Mouse (Mus musculus) lung, postnatal 25 days (tissue): ENCODE measurements around the gene Eif1b.
A peak's percentile ranks its signal among the peaks of the same experiment; 100 is the strongest.

Experiments
- DNase-seq: peaks from one replicate; pipeline ENCODE4 v3.0.0; 2022; ENCODE audit warnings: low spot score

Gene Eif1b

DNA sequence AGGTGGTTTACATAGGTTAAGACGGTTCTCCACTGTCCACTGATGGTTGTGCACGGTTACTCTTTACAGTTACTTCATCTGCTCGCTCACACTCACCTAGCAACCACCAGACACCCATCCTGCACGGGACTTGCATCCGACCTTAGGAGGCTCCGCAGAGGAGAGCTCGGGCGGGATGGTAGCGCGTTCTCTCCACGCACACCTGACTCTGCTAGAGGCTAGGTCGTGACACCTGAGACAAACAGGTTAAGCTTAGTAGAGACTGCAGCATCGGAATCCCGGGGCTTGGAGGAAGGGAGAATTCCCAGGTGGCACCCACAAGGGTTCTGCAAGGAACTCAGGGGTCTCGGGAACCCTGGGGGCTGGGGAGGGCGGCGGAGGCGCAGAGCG, at the start of gene Eif1b:
Gene Eif1b (plus strand): TSS at position 223 of the 390 bp plus-strand sequence.
- DNase-seq, result peak; percentile 10

DNA sequence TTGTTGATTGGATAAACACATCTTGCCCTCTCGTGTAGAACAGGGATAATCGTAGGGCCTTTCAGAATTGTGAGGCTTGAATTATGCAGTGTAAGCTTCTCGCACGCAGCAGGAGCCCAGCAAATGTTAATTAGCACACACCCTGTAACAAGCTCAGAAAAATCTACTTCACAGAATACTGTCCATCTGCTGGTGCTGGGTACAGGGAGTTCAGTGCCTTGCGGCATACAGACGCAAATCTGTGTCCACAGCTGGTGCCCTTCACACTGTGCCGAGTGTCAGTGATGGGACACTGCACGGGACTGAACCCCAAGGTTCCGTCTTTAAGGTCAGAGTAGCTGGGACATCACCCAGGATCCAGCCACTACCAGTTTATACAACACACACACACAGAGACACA, 47.4 kb upstream of the Eif1b start:
- DNase-seq, result no peak

DNA sequence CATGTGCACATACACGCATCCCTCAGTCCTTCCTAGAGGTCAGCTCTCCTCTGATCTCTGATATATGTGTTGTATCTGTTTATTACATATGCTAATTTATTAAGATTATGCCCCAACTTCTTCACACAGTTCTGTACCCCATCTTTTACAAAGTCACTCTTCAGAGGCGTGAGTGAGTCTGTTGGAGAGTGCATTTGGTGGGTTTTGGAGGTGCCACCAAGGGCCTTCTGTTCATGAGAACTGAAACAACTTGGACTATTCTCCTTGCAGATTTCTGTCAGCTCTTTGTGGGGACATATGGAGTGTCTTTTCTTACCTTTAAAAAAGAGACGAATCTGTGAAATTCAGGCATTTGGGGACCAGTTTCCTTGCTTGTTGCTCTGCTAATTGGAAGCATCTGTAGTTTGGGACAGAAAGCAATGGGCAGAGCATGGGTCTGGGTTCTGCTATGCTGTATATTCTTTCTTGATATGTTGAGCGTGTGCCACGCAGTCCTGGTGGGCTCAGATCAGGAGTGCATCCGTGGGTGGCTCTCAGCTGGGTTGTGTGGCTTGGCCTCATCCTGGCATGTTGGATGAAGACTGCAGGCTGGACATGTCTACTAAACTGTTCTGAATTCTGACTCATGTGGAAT, 42.2 kb upstream of the Eif1b start:
- no peak for DNase-seq

DNA sequence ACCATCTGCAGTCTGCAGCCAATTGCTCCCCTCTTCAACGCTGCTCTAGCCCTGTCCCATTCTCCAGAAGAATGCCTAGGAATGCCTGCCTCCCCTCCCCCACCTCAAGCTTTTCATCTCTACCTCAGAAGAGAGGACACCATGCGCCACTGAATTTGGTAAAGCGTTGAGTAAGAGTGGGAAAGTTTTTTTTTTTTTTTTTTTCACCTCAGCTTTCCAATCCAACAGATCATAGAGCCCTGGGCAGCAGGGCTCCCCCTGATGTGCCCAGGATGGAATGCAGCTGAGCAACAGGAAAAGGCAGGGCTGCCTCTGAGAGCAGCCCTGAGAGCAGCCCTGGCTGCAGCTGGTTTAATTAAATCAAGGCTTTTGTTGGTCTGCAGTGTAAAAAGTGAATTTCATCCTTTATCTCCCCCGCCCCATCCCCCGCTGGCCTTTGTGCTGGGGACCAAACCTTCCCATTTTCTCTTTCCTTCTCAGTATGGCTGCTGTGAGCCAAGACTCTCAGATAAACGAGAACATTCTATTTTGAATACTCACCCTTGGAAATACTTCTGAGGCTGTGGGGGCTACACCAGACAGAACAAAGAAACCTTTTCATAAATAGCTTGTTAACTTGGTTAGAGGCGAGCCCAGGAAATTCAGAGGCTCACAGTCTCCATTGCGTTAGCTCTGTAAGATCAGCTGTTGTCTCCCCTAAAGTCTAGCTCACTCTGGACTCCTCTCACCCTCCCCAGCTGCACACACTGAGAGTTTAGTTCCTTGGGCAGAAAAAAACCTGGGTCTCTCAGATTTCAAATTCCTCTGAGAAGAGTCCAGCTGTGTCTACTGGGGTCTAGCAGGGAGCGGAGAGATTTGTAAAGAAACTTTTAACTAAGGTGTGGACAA, 36.0 kb upstream of the Eif1b start:
- no peak for DNase-seq

DNA sequence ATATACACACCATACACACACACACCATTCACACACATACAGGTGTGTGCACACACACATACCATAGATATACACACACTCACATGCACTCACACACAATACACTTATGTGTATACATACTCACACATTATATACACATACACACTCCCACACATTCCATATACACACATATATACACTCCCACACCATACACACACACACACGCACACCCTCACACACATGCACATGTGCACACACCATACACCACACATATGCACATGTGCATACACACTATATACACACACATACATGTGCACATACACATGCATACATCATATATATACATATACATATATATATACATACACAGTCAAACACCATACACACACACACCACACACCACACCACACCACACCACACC, 21.6 kb upstream of the Eif1b start:
- no peak for DNase-seq

DNA sequence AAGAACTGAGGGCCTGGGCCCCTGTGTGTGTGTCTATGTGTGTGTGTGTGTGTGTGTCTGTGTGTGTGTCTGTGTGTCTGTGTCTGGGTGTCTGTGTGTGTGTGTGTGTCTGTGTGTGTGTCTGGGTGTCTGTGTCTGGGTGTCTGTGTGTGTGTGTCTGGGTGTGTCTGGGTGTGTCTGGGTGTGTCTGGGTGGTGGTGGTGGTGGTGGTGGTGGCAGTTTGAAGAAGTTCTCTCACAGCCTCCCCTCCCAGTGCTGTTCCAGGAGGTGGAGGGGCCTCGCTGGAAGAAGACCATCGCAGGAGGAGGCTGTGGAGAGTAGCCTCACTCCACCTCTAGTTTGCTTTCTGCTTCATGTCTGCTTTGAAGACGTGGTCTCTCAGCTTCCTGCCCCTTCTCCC, 10.4 kb upstream of the Eif1b start:
- DNase-seq, result no peak

DNA sequence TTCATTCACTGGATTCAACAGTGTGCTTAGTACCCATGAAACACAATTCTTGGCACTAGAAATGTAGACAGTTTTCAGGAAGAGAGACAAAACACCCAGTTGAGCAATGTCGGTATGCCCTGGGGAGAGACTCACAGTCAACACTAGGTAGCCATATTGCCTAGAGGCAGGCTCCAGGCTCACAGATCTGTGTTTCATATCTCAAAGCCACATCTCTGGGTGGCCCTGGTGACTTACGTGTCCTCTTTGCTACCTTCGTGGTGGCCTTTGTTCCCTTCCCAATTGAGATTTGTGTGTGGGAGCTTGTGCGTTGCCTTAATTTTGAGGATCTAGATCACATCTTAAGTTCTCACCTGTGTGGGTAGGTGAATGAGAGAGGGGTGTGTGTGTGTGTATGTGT, 9.7 kb upstream of the Eif1b start:
- DNase-seq, result no peak

DNA sequence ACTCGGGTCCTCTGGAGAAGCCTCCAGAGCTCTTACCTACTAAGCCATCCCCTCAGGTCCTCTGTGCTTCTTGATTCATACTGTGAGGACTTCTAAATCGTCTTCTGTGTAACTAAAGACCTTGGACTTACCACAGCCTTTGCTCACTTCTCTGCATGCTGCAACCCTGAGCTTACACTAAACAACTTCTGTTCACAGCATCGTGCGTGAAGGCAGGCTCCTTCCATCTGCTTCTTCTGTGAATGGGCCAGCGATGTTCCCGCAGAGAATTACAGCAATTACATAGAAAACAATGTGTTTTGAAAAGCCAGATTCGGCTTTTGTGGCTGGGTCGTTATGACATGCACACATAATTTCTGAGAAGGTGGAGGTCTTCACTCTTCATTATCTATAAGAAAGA, 8.9 kb upstream of the Eif1b start:
- no peak for DNase-seq

DNA sequence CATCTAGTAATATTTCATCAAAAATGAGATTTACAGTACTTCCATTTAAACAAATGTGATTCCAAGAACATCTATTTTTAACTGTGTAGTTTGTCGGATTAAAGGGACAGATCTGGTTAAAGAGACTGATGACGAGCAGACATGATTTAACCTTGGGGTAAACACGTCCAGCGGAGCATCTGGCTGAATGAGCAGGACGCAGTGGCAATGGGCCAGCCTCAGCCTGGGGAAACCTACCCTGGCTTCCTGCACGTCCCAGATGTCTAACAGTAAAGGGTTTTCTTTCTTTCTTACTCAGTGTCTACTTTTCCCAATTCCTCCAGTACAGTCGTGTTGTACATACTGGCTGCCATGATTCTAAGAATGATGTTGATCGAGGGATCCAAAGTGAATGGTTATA, 5.0 kb upstream of the Eif1b start:
- no peak for DNase-seq

DNA sequence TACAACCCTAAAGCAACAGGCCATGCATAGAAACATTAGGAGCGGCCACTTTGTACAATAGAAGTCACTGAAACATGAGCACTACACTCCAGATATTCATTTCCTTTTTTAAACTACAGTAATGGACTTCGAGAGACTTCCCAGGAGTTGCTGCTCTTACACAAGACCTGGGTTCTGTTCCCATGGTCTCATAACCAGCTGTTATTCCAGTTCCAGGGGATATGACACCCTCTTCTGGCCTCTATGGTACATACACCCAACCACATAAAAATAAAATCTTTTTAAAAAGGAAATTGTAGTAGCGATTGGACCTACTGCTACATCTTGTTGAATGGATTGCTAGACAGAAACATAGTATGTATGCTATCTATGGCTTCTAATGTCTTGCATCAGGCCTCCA, 523 bp upstream of the Eif1b start:
- no peak for DNase-seq

DNA sequence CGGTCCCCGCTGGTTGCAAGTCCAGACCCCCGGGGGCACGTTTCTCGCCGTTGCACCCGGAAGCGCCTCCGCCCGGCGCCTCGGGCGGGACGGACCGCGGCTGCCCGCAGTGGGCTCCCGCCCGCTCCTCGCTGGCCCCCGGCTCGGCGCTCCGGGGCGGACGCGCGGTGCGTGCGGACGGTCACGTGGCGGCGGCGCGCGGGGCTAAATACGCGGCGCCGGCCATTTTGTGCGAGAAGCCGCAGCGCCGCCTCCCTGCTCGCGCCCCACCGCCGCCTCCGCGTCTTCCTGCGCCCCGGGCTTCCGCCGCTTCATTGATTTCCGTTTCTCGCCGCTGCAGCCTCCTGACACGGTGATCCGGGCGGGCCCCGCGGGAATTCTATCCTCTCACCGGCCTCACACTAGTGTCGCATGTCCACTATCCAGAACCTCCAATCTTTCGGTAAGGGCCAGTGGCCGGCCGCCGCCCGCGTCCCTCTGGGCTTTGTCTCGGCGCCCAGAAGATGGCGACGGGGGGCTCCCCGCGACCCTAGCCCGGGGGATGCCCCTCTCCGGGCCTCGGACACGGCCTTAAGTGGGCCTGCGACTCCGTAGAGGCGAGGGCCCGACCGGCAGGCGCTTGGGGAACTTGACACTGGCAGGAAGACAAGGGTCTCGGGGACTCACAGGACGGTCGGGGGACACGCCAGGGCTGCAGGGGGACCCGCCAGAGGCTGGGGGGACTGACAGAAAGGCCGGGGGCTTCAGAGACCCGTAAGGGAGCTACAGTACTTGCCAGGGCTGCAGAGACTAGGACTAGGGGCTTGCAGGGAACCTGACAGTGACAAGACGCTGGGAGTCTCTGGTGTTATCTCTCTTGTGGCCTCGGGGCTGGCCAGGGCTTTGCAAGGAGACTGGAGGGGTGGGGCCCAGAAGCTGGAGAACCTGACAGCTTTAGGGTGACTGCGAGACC, 644 bp downstream of the Eif1b start:
- DNase-seq, result peak; percentile 73

DNA sequence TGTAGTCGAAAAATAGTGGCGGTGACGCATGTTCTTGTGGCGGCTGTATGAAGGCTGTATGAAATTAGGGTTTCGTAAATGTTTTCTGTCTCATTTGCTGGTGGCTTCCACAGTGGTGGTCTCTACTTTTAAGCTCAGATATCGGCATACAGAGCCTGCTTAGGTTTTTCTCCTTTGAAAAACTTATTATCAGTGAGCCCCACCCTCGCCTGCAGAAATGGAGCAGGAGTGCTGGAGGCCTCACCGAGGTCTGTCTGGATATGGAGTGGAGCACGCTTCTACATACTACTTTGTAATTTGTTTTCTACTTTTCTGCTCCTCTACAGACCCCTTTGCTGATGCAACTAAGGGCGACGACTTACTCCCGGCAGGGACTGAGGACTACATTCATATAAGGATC, 1.7 kb downstream of the Eif1b start:
- no peak for DNase-seq

DNA sequence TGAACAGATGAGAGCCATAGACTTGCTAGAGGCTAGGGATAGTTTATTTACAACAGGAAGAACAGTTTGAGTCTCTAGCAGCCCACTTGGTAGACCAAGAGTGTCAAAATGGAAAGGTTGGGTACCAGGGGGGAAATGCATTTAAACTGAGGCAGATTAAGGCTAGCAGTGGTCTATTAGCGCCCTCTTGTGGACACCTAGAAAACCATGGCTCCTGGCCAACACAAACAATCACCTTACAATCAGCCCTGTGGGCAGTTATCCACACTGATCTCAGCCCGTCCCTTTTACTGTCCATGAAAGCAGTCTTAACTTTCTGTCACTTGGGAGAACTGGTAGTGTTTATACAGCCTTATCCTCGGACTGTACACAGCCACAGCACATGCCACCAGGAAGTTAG, 4.7 kb downstream of the Eif1b start:
- peak; percentile 76 for DNase-seq

DNA sequence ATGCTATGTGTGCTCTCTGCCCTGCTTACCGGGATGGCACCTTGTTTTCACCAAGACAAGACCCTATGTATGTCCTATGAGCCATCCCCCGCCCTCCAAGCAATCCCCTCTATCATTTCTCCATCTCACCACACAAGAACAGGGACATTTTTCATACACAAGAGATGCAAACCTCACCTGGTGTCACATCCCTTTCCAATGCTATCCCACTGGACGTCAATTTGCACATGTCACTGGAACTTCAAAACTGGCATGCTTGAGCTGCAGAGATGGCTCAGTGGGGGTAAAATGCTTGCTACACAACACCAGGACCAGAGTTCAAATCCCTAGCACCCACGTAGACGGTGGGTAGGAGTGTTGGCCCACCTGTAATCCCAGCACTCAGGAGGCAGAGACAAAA, 6.0 kb downstream of the Eif1b start:
- DNase-seq, result no peak

DNA sequence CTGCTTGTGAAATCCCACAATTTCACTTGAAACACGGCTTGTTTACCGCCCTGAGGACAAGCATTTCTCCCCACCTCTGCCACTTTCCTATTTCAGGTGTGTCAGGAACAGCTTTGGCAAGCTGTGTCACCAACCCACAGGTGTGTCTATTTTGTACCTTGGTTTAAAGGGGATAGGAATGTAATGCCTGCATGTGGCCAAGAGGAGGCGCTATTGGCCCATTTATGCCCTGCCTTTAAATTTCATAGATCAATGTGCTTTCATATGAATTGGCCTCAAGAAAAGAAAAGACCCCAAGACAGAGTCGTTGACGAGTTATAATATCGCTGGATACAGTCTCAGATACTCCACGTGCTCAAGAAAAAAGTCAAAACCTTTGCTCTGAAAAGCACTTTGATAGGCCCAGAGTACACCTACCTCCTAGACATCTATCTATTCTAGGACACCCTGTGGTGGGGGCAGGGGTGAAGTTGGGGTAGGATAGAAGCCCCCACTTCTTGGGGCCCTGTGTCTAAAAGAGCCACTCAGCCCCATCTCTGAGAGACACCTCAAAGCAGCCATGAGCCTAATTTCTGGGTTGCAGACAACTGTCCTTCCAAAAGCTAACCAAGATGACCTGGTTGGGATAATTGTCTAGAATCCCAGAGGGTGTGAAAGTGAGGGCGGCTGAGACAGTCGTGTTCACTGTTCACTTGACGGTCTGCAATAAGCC, 9.3 kb downstream of the Eif1b start:
- no peak for DNase-seq

DNA sequence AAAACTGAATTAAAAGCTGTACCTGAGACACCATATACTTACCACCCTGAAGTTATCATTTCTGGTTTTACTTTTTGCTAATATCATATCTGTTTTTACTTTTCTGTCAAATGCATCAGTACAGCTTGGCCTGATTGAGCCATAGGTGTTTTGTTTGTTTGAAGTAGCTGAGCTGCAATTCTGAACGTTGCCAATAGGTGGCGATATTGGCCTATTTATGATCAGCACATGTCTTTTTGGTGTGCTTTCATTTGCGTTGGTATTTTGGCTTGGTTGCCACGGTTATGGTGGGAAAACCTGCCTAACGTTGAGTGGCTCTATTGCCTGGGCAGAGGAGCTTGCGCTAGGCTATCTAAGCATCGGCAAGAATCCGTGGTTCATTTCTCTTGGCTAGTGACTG, 10.0 kb downstream of the Eif1b start:
- peak; percentile 72 for DNase-seq

DNA sequence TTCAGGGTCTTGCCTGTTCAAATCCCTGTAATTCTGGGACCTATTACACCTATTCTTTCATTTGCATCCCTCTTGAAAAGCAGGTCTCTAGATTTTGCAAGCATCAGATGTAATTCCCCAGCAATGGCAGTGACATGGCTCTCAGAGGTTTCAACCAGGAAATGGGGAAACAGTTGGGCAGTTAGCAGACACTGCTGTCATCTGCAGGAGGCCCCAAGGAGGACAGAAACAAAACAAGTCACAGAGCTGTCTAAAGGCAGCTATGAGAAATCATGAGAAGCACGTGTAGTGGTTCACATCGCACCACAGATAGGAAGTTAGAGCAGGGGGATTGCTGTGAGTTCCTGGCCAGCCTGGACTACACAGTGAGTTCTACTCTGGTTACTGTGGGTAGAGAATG, 12.4 kb downstream of the Eif1b start:
- DNase-seq, result no peak

DNA sequence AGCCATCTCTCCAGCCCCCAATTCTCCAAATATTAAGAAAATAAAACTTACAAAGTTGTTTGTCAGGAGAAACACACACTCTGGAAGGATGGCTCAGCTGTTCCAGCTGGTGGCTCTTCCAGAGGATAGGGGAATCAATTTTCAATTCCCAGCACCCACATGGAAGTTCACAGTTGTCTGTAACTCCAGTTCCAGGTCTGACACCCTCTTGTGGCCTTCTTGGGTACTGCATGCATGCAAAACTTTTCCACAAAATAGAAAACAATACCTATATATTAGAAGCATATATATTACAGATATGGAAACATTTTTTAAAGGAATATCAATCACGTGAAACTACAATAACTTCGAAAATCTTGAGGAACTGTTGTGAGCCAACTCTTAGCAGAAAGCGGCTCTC, 19.7 kb downstream of the Eif1b start:
- DNase-seq, result no peak

DNA sequence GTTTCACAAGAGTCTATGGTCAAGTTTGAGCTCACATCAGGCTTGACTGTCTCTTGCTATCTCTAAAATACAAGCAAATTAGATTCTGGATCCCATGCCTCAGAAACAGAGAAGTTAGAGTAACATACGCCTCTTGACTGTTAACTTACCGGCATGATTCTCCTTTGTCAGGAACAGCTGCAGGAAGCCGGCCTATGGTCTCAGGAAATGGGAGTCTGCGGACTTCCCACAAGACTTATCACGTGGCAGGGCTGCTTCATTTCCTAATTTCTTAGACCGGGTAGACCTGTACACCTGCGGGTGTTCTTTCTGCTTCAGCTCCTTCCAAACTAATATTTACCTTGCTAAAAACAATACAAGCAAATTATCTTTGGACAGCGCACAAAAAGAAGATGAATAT, 24.7 kb downstream of the Eif1b start:
- DNase-seq, result no peak

DNA sequence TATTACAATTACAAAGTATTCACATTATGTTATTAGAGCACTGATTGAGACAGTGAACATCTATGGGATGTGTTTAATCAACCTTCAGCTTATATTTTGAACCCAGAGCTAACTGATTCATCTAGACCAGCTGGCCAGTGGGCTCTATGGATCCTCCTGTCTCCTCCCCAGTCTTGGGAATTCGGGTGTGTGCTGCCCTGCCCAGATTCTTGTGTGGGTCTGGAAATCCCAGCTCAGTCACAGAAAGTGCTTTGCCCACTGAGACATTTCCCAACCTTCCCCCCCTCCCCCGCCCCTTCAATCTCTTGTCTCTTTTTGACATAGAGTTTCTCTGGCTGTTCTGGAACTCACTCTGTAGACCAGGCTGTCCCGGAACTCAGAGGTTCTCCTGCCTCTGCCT, 26.9 kb downstream of the Eif1b start:
- DNase-seq, result no peak

DNA sequence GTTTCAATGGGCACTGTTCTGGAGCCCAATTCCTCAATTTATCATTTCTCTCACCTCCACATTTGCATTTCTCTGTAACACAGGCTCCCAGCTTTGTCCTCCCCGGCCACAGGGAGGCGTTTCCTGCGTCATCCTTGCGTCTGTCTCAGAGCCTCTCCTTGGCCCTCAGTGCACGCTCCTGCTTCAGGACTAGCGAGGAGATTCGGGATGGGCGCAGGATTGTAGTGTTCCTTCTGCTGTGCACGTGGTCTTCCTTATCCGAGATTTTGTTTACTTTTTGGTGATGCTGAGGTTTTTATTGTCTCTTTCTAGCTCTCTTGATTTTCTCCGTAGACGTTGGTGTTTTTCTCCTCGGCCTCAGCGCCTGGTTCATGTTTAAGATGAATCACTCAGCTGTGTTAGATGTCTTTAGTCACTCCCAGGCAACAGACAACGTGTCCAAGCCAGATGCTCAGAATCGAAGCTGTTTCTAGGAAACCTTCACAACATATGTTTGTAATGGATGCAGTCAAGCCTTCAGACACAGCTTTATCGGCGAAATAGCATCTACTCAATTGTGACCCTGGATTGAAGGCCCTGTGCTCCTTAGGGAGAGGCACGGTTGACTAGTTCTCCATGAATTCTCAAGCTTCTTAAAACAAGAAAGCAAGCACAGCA, 27.6 kb downstream of the Eif1b start:
- no peak for DNase-seq
